Mouse (Mus musculus) lung, postnatal 4 days (tissue): ENCODE measurements at regions not wholly inside any gene's neighbourhood (a gene's known extent, or its start where the extent isn't known, plus 50 kb on each side); places are given as distances from the start of the nearest gene placed in this dataset.
A peak's percentile ranks its signal among the peaks of the same experiment; 100 is the strongest.

Source experiments
- DNase-seq, 2 experiments: peaks; one replicate each; pipeline ENCODE4 v3.0.0; 2021

DNA sequence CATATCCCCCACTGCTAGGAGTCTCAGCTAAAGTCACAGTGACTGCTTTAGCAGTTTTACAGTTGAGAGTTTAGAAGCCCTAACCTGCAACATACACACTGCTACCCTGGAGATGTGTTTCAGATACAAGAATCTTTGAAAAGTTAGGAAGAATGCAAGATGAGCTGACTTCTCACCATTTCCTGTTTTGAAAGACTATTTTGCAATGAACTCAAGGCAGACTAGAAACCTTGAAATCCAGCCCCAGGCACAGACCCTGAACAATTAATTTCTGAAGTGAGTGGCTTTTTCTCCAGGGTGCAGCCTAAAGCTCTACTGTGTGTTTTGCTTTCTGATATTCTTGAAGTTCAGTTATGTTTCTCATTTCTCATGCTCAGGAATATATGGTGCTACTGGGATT, 440.6 kb downstream of the Nebl start:
- no peak for DNase-seq

DNA sequence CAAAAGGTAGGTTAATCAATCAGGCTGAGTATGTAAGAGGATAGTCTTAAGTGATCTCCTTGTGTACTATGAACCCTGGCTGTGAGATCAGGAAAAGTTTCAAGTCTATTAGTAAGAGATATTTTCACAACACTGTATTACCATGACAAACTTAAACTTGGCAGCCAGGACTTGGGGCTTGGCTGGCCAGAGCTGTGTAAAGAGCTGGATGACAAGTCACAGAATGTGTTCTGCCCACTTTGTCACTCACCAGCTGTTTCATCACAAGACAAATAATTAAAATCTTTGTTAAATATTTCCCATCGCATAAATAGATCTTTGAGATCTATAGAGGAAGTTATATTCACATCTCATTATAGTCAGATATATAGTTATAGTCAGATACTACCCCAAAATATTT, 443.7 kb downstream of the Nebl start:
- peak; percentile 12 to 56 for DNase-seq

DNA sequence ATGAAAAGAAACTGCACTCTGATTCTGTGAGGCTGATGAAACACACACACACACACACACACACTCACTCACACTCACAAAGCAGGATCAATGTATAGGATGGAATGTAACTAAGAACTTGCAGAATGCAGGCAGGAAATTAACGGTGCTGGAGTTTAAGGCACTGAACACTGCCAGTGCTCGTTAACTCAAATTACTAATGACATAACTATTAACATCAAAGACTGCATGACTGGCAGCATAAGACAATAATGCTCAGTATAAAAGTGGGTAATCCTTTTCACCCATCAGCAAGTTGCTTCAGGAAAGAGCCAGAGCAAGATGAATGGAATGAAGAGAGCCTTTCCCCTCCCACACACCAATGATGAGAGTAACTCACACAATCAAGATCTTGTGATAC, 481.3 kb downstream of the Nebl start:
- DNase-seq, result no peak

DNA sequence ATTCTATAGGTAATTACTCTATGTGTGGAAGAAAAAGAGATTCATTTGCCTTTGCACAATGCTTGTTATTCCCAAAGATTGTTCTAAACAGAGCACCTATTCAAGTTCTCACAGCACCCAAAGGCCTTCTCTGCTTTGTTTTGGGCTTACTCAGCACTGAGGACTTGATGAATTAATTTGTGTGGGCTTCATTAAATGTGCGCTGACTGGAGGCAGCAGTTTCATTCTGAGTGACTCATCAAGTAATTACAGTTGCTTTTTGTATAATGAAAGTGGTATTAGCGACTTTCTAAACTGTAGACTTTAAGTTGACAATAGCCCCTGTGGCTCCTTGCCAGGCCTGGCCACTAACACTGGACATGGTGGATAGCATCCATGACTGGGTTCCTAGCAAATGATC, 485.4 kb downstream of the Nebl start:
- no peak for DNase-seq

DNA sequence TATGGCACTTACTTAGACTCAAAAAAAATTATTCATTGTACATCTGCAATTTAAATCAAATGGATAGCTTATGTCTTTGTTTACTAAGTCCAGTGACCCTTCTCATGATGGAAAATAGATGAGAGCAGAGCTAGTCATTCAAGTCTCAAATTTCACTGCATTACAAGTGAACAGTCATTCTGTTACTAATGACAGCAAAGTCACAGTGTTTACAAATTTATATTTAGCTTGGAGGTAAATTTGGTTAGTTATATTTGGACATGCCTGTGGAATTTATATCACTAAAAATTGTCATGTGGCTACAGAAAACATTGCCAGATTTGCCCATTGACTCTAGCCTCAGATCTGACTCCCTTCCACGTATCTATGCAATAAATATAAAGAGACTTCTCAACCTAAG, 515.7 kb downstream of the Nebl start:
- no peak for DNase-seq

DNA sequence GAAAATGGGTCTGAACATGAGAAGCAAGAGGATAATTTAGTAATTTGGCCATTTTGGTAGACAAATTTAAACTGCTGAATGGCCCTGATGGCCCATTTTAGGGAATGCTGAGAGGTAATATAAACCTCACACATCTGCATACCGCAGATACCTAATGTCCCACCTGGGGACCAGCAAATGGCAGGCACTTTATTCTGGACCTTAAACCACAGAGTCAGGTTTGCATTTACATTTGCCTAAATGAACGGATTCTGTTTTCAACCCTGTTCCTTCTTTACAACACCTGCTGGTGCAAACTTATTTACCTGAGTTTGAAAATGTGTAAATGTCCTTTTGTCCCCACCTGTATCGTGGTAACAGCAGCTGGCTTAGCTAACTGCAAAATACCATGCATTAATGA, 516.4 kb downstream of the Nebl start:
- DNase-seq, result no peak

DNA sequence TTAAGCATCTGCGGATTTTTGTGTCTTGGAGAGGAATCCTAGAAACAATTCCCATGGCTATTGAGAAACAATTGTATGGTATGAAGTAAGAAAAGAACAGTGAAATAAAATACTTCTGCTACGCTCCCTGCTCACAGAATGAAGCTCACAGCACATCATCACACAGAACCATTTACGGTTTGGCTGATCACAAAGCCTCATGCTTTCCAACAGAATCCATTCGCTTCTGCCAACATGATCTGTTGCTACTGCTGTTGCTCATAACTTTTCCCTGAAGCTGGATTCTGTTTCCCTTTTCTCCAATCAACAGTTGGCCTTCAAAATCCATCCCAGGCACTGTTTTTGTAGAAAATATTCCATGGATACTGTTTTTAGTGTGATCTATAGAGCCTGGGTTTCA, 518.7 kb downstream of the Nebl start:
- DNase-seq, result no peak

DNA sequence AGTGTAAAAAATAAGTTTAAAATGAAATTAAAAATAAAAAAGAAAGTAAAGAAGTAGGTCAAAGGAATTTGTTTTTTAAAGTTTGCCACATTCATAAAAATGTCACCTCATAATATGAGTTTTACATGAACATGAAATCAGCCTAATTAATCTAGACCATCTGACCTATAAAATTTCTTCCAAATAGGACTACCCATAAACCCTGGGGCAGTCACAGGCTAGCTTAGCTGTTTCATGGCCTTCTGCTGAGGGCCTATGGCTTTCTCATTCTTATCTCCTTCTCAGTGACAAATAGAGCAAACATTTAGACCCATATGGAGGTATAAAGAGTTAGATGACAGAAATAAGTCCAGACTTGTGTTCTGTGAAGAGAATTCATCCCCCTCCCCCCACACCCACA, 520.2 kb downstream of the Nebl start:
- no peak for DNase-seq

DNA sequence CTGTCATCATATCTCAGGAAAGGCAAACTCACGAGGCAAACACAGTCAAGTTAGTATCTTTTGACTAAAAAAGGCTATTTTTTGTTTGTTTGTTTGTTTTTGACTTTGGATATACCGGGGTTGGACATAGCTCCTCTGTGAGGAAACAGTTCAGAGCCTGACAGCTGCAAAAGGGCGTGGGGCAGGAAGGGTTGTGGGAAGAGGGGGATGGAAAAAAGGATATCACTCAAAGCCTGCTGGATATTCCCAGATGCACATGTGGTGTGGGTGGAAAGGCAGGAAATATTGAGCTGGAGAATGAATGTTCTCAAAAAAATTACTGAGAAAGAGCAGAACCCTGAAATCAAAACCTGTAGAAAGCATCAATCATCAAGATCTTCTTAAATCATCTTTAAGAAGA, 537.7 kb downstream of the Nebl start:
- peak in 1 of 2 experiments; percentile 21 for DNase-seq

DNA sequence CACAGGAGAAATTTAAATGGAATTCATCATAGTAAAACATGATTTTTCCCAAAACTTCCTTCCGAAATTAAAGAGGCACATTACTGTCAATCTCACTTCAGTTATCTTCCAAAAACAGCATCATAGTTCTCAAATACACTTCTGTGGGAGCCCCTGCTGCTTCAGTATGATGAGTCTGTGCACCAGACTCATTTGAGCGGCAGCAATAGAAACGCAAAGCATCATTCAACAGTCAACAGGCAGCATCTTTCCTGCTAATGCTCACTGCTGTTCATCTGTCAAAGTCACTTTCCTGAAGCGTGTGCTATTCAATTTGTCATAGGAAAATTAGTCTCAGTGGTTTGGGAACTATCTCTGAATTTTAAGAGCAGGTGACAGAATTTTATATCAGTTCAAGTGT, 542.1 kb downstream of the Nebl start:
- DNase-seq, result no peak

DNA sequence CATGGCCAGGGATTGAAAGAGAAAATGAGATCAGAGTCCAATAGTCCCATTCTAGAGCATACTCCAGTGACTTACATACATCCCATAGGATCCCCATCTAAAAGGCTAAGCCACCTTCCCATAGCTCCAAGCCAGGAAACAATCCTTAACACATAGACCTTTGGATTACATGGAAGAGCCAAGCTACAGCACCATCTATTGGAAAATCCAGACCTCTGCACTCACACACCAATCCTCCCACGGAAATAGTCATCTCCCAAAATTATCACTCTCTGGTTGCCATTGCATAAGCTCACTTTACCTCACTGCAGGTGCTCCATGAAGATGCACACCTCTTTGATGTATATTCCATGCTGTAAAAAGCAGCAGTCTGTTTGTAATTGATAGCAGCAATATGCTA, 543.4 kb downstream of the Nebl start:
- no peak for DNase-seq

DNA sequence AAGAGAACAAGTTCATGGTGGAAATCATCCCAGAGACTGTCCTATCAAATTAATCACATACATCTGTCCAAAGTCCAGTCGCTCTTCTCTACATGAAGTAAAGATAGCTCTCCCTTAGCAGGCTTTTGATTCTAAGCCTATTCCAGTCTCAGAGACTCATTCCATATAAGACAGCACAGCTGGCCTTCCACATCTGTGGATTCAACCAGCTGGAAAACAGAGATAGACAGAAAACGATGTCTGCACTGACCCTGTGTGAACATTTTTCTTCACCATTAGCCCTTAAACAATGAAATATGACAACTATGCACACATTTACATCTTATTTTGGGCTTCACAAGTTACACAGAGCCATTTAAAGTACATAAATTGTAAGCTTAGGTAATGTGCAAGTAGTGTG, 547.6 kb downstream of the Nebl start:
- DNase-seq, result no peak

DNA sequence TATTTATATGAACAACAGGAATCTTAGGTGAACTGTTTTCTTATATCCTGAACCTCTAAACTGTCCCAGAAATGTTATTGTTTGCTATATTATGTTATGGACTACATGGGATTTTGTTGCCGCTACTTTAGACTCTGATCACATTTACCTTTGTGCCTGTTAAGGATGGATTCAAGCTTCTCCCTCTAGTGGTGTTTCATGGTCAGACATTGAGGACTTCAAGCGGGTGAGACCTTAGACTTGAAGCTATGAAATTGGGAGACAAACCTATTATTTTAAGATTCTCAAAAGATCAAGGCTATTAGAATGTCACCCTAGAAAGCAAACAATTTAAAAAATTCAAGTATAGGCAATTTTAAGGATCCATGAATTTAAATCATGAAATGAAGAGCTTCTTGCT, 549.7 kb downstream of the Nebl start:
- no peak for DNase-seq

DNA sequence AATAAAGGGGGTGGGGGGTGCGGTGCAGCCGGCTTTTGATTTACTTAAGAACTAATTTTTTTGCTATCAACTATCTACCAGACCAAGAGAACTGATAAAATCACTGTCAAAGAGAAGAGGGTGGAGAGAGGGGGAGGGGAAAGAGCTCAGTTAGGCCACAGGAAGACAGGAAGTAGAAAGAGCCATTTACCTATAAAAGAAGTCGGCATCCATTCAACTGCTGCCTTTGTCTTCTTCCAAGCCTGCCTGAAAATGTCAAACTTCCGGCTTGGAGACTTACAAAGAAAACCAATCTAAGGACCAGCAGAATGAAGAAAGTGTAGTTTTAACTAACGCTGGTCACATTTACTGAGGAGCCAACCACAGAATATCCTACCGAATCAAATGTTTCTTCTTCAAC, 562.4 kb downstream of the Nebl start:
- DNase-seq, result no peak

DNA sequence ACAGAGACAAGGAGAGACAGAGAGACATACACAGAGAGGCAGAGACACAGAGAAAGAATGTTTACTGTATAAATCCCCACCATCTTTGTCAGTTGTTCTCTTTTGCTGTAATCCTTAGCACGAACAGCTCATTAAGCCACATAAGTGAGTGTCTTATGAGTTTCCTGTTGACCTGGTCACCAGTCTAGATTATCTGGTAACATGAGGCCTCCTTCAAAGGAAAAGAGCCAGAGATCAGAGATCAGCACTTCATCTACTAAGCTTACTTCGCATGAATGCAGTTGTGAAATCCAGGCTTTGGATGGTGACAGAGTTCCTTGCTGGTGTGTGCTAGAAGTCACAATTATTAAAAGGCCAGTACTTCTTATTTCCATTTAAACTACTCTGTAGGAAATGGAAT, 566.2 kb downstream of the Nebl start:
- peak in 1 of 2 experiments; percentile 7 for DNase-seq

DNA sequence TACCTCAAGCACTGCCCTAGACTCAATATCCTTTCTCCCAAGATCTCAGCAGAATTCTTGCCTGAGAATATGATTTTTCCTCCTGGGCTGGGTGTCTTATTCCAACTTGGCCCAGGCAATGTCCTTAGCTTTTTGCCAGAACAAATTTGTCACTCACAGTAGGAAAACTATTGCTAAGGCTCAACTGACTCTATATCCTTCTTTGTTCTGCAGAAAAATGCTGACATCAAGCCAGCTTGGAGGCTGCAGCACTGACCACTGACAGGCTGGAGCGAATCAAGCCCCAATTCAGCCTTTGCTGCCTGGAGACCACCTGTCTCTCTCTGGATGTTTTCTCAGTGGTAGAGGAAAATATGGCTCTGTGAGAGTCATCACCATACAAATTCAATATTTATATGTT, 572.8 kb downstream of the Nebl start:
- peak; percentile 6 to 47 for DNase-seq

DNA sequence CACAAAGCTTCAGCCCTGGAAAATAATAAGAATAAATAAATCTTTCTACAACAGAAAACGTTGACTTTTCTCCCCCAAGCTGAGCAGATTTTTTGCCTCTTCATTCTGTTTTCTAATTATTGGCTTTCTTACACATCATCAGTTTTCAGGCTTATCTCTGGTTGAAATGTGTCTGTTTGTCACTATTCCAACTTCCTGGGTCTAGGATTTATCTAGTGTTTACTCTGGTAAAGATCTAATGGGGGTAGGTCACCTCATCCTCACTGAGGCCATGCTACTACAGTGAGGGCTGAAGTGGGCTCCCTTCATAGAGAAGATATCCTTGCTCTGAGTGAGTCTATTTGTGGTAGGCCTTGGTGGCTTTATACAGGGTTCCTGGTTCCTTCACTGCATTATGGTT, 573.9 kb downstream of the Nebl start:
- DNase-seq, result no peak

DNA sequence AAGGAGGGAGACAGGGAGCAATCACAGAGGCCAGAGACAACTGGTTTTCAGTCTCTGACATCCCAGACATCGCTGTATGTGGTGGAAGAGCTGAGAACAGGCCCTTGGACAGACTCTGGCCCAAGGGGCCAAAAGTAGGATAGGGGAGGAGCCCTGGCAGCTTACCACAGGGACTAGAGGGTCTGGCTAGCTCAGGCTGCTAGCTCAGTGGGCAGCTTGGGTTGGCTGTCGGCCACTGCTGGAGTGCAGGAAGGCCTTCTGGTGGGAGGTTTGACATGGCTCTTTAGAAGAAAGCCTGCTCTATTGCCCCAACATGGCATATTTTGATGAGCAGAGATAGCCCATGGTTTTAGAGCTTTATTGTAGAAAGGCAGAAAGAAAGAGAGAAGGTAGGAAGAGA, 575.7 kb downstream of the Nebl start:
- no peak for DNase-seq

DNA sequence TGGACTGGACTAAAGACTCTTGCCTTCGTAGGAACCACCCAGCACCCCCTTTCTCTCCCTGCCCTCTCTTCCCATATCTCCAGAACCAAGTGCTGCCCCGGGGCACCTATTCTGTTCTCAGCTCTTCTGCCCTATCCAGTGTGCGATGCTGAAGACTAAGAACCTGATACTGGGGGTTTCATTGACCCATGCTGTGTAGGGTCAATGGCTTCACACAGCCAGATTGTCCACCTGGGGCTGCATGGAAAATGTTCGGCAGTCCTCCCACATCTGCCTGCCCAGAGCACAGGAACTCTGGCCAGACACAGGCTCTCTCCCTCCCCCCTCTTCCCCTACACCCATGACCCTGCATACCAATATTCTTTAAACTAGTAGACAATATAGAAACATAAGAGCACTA, 607.6 kb downstream of the Nebl start:
- DNase-seq, result no peak

DNA sequence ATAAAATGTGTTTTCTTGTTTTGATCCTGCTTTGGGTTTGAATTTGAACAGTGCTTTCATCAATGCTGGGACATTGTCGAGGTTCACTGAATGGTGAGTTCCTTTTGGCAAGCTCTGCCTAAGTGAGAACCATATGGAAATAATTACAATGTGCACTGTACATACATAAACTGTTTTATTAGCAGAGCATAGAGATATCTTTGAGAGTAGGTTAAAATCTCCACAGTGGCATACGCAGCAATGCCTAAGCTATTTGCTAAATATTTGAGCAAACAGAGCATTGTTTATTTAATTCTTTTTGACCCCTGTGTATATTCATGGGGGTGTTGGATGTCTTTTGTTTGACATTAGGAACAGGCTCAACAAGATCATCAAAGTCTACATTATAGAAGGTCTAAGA, 614.0 kb downstream of the Nebl start:
- no peak for DNase-seq

DNA sequence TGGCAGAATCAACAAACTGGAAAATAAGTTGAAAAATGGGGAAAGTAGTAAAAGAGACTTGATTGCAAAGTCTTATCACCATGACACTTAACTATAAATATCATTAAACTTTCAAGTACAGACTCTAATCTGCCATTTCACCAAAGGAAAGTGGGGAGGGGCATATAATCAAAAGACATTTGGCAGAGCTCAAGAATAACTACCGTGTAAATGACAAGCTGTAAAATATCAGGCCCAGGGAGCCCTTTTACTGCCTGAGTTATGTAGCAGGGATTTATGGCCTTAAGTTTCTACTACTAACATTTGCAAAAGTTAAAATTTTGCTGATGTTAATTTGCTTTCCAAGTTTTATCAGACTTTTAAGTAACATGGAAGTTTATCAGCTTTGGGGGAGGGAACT, 620.1 kb downstream of the Nebl start:
- no peak for DNase-seq

DNA sequence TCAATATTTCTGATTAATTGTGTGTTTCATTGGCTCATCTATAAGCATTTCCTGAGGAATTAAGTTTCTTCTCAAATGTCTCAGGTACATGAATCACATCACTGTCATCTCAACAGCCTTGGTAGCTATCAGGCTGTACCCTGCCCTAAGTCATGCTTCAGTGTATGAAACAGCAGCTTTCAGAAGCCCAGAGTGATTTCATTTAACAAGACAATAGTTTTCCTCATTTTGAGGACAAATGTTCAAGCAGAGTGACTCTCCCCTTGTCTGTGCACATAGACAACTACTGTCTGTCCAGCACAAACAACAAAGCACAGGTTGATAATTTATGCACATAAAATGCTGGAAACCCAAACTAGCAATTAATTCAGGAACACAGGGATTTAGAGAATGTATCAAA, 630.1 kb downstream of the Nebl start:
- DNase-seq, result no peak

DNA sequence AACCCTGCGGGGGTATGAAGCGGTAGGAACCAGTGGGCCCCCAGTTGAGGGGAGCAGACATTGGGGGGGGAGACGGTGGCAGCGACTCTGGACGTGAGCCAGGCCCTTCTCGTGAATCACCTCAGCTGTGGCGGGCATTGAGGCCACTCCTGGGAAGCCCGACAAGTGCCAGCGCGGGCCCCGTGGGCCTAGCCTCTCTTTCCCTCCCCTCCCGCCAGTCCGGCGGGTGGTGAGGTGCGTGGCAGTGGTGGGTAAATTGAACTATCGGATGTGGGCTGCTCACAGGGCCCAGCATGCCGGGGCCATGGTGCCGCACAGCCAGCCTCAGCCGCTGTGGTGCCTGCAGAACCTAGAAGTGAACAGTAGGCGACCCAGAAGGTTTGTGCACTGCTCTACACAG, 633.7 kb downstream of the Nebl start:
- no peak for DNase-seq

DNA sequence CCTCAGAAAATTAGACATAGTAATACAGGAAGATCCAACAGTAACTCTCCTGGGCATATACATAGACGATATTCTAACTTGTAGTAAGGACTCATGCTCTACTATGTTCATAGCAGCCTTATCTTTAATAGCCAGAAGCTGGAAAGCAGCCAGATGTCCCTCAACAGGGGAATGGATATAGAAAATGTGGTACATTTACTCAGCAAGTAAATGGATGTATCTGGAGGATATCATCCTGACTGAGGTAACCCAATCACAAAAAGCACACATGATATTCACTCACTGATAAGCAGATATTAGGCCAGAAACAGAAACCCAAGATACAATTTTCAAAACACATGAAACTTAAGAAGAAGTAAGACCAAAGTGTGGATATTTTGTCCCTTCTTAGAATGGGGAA, 639.8 kb downstream of the Nebl start:
- no peak for DNase-seq

DNA sequence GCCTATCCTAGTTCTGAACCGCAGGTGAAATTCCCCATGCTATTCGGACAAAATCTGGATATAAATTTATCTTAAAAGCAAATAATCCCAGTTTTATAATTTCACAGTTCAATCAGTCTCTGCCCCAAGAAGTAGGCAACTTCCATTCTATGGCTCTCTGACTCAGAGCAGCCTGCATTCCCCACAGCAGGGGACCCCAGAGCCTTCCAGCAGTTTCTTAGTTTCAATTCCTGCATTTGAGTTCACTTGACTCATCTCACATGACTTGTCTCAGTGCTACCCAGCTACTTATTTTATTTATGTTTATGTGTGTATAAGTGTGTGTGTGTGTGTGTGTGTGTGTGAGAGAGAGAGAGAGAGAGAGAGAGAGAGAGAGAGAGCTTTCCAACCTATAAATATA, 650.0 kb downstream of the Nebl start:
- no peak for DNase-seq
